Mouse (Mus musculus): ENCODE results near the gene Olfr1192-ps1. TPM values are rescaled to one million over a fixed set of nuclear protein-coding genes. Genes with fewer than 3 reads are reported as not detected.

Gene Olfr1192-ps1
- total and polyA plus RNA-seq, 3 experiments: not detected

GRCm38 (mm10) chr2:88689087-88689486, 40.8 kb downstream of the Olfr1192-ps1 start, which contains the start of gene Olfr1195:
Olfr1195 (minus strand) TSS chr2:88689187.
- no peak for TF ChIP-seq NELFE (IDR thresholded peaks at IDR 0.05; ENCODE audit: low read depth, low read length)
- TF ChIP-seq ZKSCAN1 (IDR thresholded peaks at IDR 0.05; ENCODE audit: borderline replicate concordance, low read depth, low read length): no peak
- TF ChIP-seq PAX5 (IDR thresholded peaks at IDR 0.05; ENCODE audit: low read length): no peak
- TF ChIP-seq CHD1 (IDR thresholded peaks at IDR 0.05; ENCODE audit: low read depth, low read length): no peak
- TF ChIP-seq USF1 (IDR thresholded peaks at IDR 0.05; ENCODE audit: low read depth, low read length): no peak
- TF ChIP-seq USF2 (conservative IDR thresholded peaks at IDR 0.05; ENCODE audit: low read depth, low read length): no peak
- no peak for TF ChIP-seq MAFK (IDR thresholded peaks at IDR 0.05; ENCODE audit: insufficient replicate concordance, low read length)
- TF ChIP-seq RAD21 (IDR thresholded peaks at IDR 0.05; ENCODE audit: low read depth, low read length): no peak
- no peak for TF ChIP-seq JUND (conservative IDR thresholded peaks at IDR 0.05; ENCODE audit: low read depth, low read length)
- TF ChIP-seq NRF1 (IDR thresholded peaks at IDR 0.05; ENCODE audit: low read depth, low read length): no peak
- TF ChIP-seq ZC3H11A (IDR thresholded peaks at IDR 0.05; ENCODE audit: low read depth, low read length): no peak
- TF ChIP-seq ZMIZ1 (IDR thresholded peaks at IDR 0.05; ENCODE audit: low read depth, low read length): no peak
- TF ChIP-seq MYC (IDR thresholded peaks at IDR 0.05; ENCODE audit: low read depth, low read length): no peak
- TF ChIP-seq HCFC1 (IDR thresholded peaks at IDR 0.05; ENCODE audit: low read depth, low read length): no peak
- TF ChIP-seq MEF2A (IDR thresholded peaks at IDR 0.05; ENCODE audit: borderline replicate concordance, low read depth, low read length): no peak
- no peak for TF ChIP-seq MAZ (IDR thresholded peaks at IDR 0.05; ENCODE audit: low read depth, low read length)
- TF ChIP-seq RCOR1 (conservative IDR thresholded peaks at IDR 0.05; ENCODE audit: low read depth, low read length): no peak
- no peak for TF ChIP-seq UBTF (IDR thresholded peaks at IDR 0.05; ENCODE audit: low read depth, low read length)
- no peak for TF ChIP-seq SMC3 (IDR thresholded peaks at IDR 0.05; ENCODE audit: low read depth, low read length)
- no peak for TF ChIP-seq JUN (IDR thresholded peaks at IDR 0.05; ENCODE audit: insufficient read depth, low read depth, low read length)
- Histone ChIP-seq H3K9ac (ENCODE audit: insufficient read depth, low read depth) (no peak within 1 kb of the TSS), H3K36me3 (replicated peaks in 1 of 2; ENCODE audit: control insufficient read depth in 1 of 2, insufficient read depth in 1 of 2, low read length in 1 of 2) (no peaks in the 10 kb centered on the region), H3K4me2 (ENCODE audit: insufficient read depth, low read depth, poor library complexity, severe bottlenecking) (no peak within 1 kb of the TSS), H3K79me2 (replicated peaks; ENCODE audit: control insufficient read depth, extremely low read depth, insufficient read depth, poor library complexity, severe bottlenecking) (no peaks in the 10 kb centered on the region), H3K27me3 (replicated peaks) (no peaks in the 10 kb centered on the region), H3K9me3 (replicated peaks; ENCODE audit: low read length) (peaks cover 7% of the 10 kb centered on the region), H3K4me1 (ENCODE audit: control insufficient read depth in 1 of 2, insufficient read depth in 2 of 2) (no peaks in the 10 kb centered on the region), H3K4me3 (replicated peaks in 1 of 3; ENCODE audit: low read depth in 2 of 3, low read length in 2 of 3, poor library complexity in 1 of 3) (no peak within 1 kb of the TSS), H3K27ac (ENCODE audit: insufficient read depth, low read depth) (no peak within 1 kb of the TSS)
- in situ Hi-C loops (cut with MboI; ENCODE audit: low pct_ligation_motif_present, low pct_unique_long_range_greater_than_20kb, low sequenced_read_pairs): no loop called here
- no peak for DNase-seq (ENCODE audit: extremely low read depth)
- dilution Hi-C loops (cut with MboI; ENCODE audit: extremely low pct_ligation_motif_present, extremely low pct_unique_long_range_greater_than_20kb, low sequenced_read_pairs): no loop called here

GRCm38 (mm10) chr2:88704497-88704896, 56.2 kb downstream of the Olfr1192-ps1 start, which contains the start of gene Olfr1196:
Olfr1196 (minus strand) TSS chr2:88704597.
- dilution Hi-C loops (cut with MboI; ENCODE audit: extremely low pct_ligation_motif_present, extremely low pct_unique_long_range_greater_than_20kb, low sequenced_read_pairs): no loop called here

More at GRCm38 (mm10) chr2:88704497-88704896, 56.2 kb downstream of the Olfr1192-ps1 start, which contains the start of gene Olfr1196:
- Histone ChIP-seq H3K27me3 (replicated peaks) (no peaks in the 10 kb centered on the region), H3K9me3 (replicated peaks; ENCODE audit: low read length) (no peaks in the 10 kb centered on the region), H3K36me3 (replicated peaks in 1 of 2; ENCODE audit: control insufficient read depth in 1 of 2, insufficient read depth in 1 of 2, low read length in 1 of 2) (no peaks in the 10 kb centered on the region), H3K4me1 (ENCODE audit: control insufficient read depth in 1 of 2, insufficient read depth in 2 of 2) (no peaks in the 10 kb centered on the region), H3K4me2 (ENCODE audit: insufficient read depth, low read depth, poor library complexity, severe bottlenecking) (no peak within 1 kb of the TSS), H3K4me3 (replicated peaks in 1 of 3; ENCODE audit: low read depth in 2 of 3, low read length in 2 of 3, poor library complexity in 1 of 3) (no peak within 1 kb of the TSS), H3K9ac (ENCODE audit: insufficient read depth, low read depth) (no peak within 1 kb of the TSS), H3K27ac (ENCODE audit: insufficient read depth, low read depth) (no peak within 1 kb of the TSS), H3K79me2 (replicated peaks; ENCODE audit: control insufficient read depth, extremely low read depth, insufficient read depth, poor library complexity, severe bottlenecking) (no peaks in the 10 kb centered on the region)
- TF ChIP-seq MAFK (IDR thresholded peaks at IDR 0.05; ENCODE audit: insufficient replicate concordance, low read length) (no peak), CHD1 (IDR thresholded peaks at IDR 0.05; ENCODE audit: low read depth, low read length) (no peak), ZNF384 (IDR thresholded peaks at IDR 0.05; ENCODE audit: low read depth, low read length) (no peak)
- no peak for DNase-seq (ENCODE audit: extremely low read depth)
- in situ Hi-C loops (cut with MboI; ENCODE audit: low pct_ligation_motif_present, low pct_unique_long_range_greater_than_20kb, low sequenced_read_pairs): no loop called here

Other genes with a start within 250 kb of the Olfr1192-ps1 start
Only the 20 nearest of the 23 such genes appear.
- not detected in 2 replicates for gene Gm13757, start 199.4 kb upstream of the Olfr1192-ps1 start, total RNA-seq (2012; rRNA removed)
- not detected in 2 replicates for gene Gm13757, start 199.4 kb upstream of the Olfr1192-ps1 start, total RNA-seq (2014; rRNA removed)
- gene Gm13757, start 199.4 kb upstream of the Olfr1192-ps1 start, polyA plus RNA-seq (2012; ENCODE audit: insufficient read length, low read depth): not detected in 2 replicates
- not detected in 2 replicates for gene Olfr1183, start 193.6 kb upstream of the Olfr1192-ps1 start, total RNA-seq (2012; rRNA removed)
- gene Olfr1183, start 193.6 kb upstream of the Olfr1192-ps1 start, total RNA-seq (2014; rRNA removed): not detected in 2 replicates
- gene Olfr1183, start 193.6 kb upstream of the Olfr1192-ps1 start, polyA plus RNA-seq (2012; ENCODE audit: insufficient read length, low read depth): not detected in 2 replicates
- gene Olfr1184, start 164.9 kb upstream of the Olfr1192-ps1 start, total RNA-seq (2012; rRNA removed): not detected in 2 replicates
- gene Olfr1184, start 164.9 kb upstream of the Olfr1192-ps1 start, total RNA-seq (2014; rRNA removed): not detected in 2 replicates
- not detected in 2 replicates for gene Olfr1184, start 164.9 kb upstream of the Olfr1192-ps1 start, polyA plus RNA-seq (2012; ENCODE audit: insufficient read length, low read depth)
- gene Olfr1185-ps1, start 155.2 kb upstream of the Olfr1192-ps1 start, total RNA-seq (2012; rRNA removed): not detected in 2 replicates
- gene Olfr1185-ps1, start 155.2 kb upstream of the Olfr1192-ps1 start, total RNA-seq (2014; rRNA removed): not detected in 2 replicates
- gene Olfr1185-ps1, start 155.2 kb upstream of the Olfr1192-ps1 start, polyA plus RNA-seq (2012; ENCODE audit: insufficient read length, low read depth): not detected in 2 replicates
- gene Olfr1186, start 130.0 kb upstream of the Olfr1192-ps1 start, total RNA-seq (2012; rRNA removed): not detected in 2 replicates
- gene Olfr1186, start 130.0 kb upstream of the Olfr1192-ps1 start, total RNA-seq (2014; rRNA removed): not detected in 2 replicates
- gene Olfr1186, start 130.0 kb upstream of the Olfr1192-ps1 start, polyA plus RNA-seq (2012; ENCODE audit: insufficient read length, low read depth): not detected in 2 replicates
- not detected in 2 replicates for gene Olfr1188, start 91.6 kb upstream of the Olfr1192-ps1 start, total RNA-seq (2012; rRNA removed)
- not detected in 2 replicates for gene Olfr1188, start 91.6 kb upstream of the Olfr1192-ps1 start, total RNA-seq (2014; rRNA removed)
- gene Olfr1188, start 91.6 kb upstream of the Olfr1192-ps1 start, polyA plus RNA-seq (2012; ENCODE audit: insufficient read length, low read depth): not detected in 2 replicates
- not detected in 2 replicates for gene Olfr1189, start 62.1 kb upstream of the Olfr1192-ps1 start, total RNA-seq (2012; rRNA removed)
- not detected in 2 replicates for gene Olfr1189, start 62.1 kb upstream of the Olfr1192-ps1 start, total RNA-seq (2014; rRNA removed)
- gene Olfr1189, start 62.1 kb upstream of the Olfr1192-ps1 start, polyA plus RNA-seq (2012; ENCODE audit: insufficient read length, low read depth): not detected in 2 replicates
- not detected in 2 replicates for gene Olfr1191-ps1, start 8.0 kb upstream of the Olfr1192-ps1 start, total RNA-seq (2012; rRNA removed)
- gene Olfr1191-ps1, start 8.0 kb upstream of the Olfr1192-ps1 start, total RNA-seq (2014; rRNA removed): not detected in 2 replicates
- not detected in 2 replicates for gene Olfr1191-ps1, start 8.0 kb upstream of the Olfr1192-ps1 start, polyA plus RNA-seq (2012; ENCODE audit: insufficient read length, low read depth)
- not detected in 2 replicates for gene Olfr1193, start 27.1 kb downstream of the Olfr1192-ps1 start, total RNA-seq (2012; rRNA removed)
- not detected in 2 replicates for gene Olfr1193, start 27.1 kb downstream of the Olfr1192-ps1 start, total RNA-seq (2014; rRNA removed)
- not detected in 2 replicates for gene Olfr1193, start 27.1 kb downstream of the Olfr1192-ps1 start, polyA plus RNA-seq (2012; ENCODE audit: insufficient read length, low read depth)
- gene Olfr1195, start 40.7 kb downstream of the Olfr1192-ps1 start, total RNA-seq (2012; rRNA removed): not detected in 2 replicates
- gene Olfr1195, start 40.7 kb downstream of the Olfr1192-ps1 start, total RNA-seq (2014; rRNA removed): not detected in 2 replicates
- gene Olfr1195, start 40.7 kb downstream of the Olfr1192-ps1 start, polyA plus RNA-seq (2012; ENCODE audit: insufficient read length, low read depth): not detected in 2 replicates
- not detected in 2 replicates for gene Olfr1196, start 56.1 kb downstream of the Olfr1192-ps1 start, total RNA-seq (2012; rRNA removed)
- not detected in 2 replicates for gene Olfr1196, start 56.1 kb downstream of the Olfr1192-ps1 start, total RNA-seq (2014; rRNA removed)
- gene Olfr1196, start 56.1 kb downstream of the Olfr1192-ps1 start, polyA plus RNA-seq (2012; ENCODE audit: insufficient read length, low read depth): not detected in 2 replicates
- gene Olfr1197, start 83.9 kb downstream of the Olfr1192-ps1 start, total RNA-seq (2012; rRNA removed): not detected in 2 replicates
- gene Olfr1197, start 83.9 kb downstream of the Olfr1192-ps1 start, total RNA-seq (2014; rRNA removed): not detected in 2 replicates
- gene Olfr1197, start 83.9 kb downstream of the Olfr1192-ps1 start, polyA plus RNA-seq (2012; ENCODE audit: insufficient read length, low read depth): not detected in 2 replicates
- not detected in 2 replicates for gene Olfr1198, start 102.9 kb downstream of the Olfr1192-ps1 start, total RNA-seq (2012; rRNA removed)
- gene Olfr1198, start 102.9 kb downstream of the Olfr1192-ps1 start, total RNA-seq (2014; rRNA removed): not detected in 2 replicates
- gene Olfr1198, start 102.9 kb downstream of the Olfr1192-ps1 start, polyA plus RNA-seq (2012; ENCODE audit: insufficient read length, low read depth): not detected in 2 replicates
- not detected in 2 replicates for gene Olfr1199, start 112.0 kb downstream of the Olfr1192-ps1 start, total RNA-seq (2012; rRNA removed)
- not detected in 2 replicates for gene Olfr1199, start 112.0 kb downstream of the Olfr1192-ps1 start, total RNA-seq (2014; rRNA removed)
- gene Olfr1199, start 112.0 kb downstream of the Olfr1192-ps1 start, polyA plus RNA-seq (2012; ENCODE audit: insufficient read length, low read depth): not detected in 2 replicates
- gene Olfr1200, start 122.0 kb downstream of the Olfr1192-ps1 start, total RNA-seq (2012; rRNA removed): not detected in 2 replicates
- gene Olfr1200, start 122.0 kb downstream of the Olfr1192-ps1 start, total RNA-seq (2014; rRNA removed): not detected in 2 replicates
- gene Olfr1200, start 122.0 kb downstream of the Olfr1192-ps1 start, polyA plus RNA-seq (2012; ENCODE audit: insufficient read length, low read depth): not detected in 2 replicates
- not detected in 2 replicates for gene Olfr1201, start 144.5 kb downstream of the Olfr1192-ps1 start, total RNA-seq (2012; rRNA removed)
- not detected in 2 replicates for gene Olfr1201, start 144.5 kb downstream of the Olfr1192-ps1 start, total RNA-seq (2014; rRNA removed)
- gene Olfr1201, start 144.5 kb downstream of the Olfr1192-ps1 start, polyA plus RNA-seq (2012; ENCODE audit: insufficient read length, low read depth): not detected in 2 replicates
- gene Olfr1202, start 166.0 kb downstream of the Olfr1192-ps1 start, total RNA-seq (2012; rRNA removed): not detected in 2 replicates
- not detected in 2 replicates for gene Olfr1202, start 166.0 kb downstream of the Olfr1192-ps1 start, total RNA-seq (2014; rRNA removed)
- not detected in 2 replicates for gene Olfr1202, start 166.0 kb downstream of the Olfr1192-ps1 start, polyA plus RNA-seq (2012; ENCODE audit: insufficient read length, low read depth)
- gene Olfr1205, start 181.2 kb downstream of the Olfr1192-ps1 start, total RNA-seq (2012; rRNA removed): not detected in 2 replicates
- not detected in 2 replicates for gene Olfr1205, start 181.2 kb downstream of the Olfr1192-ps1 start, total RNA-seq (2014; rRNA removed)
- not detected in 2 replicates for gene Olfr1205, start 181.2 kb downstream of the Olfr1192-ps1 start, polyA plus RNA-seq (2012; ENCODE audit: insufficient read length, low read depth)
- not detected in 2 replicates for gene Olfr1204, start 200.8 kb downstream of the Olfr1192-ps1 start, total RNA-seq (2012; rRNA removed)
- not detected in 2 replicates for gene Olfr1204, start 200.8 kb downstream of the Olfr1192-ps1 start, total RNA-seq (2014; rRNA removed)
- gene Olfr1204, start 200.8 kb downstream of the Olfr1192-ps1 start, polyA plus RNA-seq (2012; ENCODE audit: insufficient read length, low read depth): not detected in 2 replicates
- gene Olfr1206, start 214.7 kb downstream of the Olfr1192-ps1 start, total RNA-seq (2012; rRNA removed): not detected in 2 replicates
- gene Olfr1206, start 214.7 kb downstream of the Olfr1192-ps1 start, total RNA-seq (2014; rRNA removed): not detected in 2 replicates
- not detected in 2 replicates for gene Olfr1206, start 214.7 kb downstream of the Olfr1192-ps1 start, polyA plus RNA-seq (2012; ENCODE audit: insufficient read length, low read depth)